Mouse (Mus musculus): ENCODE data around the gene Lamtor4. TPM values are rescaled to one million over a fixed set of nuclear protein-coding genes. Genes with fewer than 3 reads are reported as not detected.

The Lamtor4 gene
- polyA plus RNA-seq, 1 experiment from 2014 or later = 91.0 TPM

DNA sequence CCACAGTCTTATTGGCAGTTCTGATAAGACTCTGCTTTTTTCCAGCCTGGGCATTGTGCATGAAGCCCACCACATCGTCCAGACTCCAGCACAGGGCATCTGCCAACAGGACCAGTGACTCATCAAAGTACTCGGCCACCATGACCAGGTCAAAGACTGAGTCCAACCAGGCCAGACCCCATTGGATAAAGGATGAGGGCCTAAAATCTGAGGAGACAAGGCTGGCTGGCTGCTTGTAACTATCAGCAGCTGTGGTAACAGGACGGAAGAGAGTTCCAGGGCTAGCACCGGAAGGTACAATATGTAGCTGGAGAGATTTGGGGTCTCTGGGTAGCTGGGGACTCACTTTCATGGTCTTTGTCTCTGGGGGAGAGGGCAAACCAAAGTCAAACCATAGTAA, 10.4 kb downstream of the Lamtor4 start:
- H3K27ac ChIP-seq (replicated peaks) = no peak overlapping the region
- H3K9me3 ChIP-seq (ENCODE audit: control insufficient read depth, low read length) = no peaks in the 10 kb centered on the region
- 97% methylated on average over 4 of the region's 4 CpGs for WGBS
- H3K36me3 ChIP-seq (ENCODE audit: control insufficient read depth, insufficient read depth, low read length) = no peaks in the 10 kb centered on the region; the same call in 1 of the 2 replicates
- 0 out of 2 replicates have a peak, but pooled peaks cover 2% of the 10 kb centered on the region for H3K4me1 ChIP-seq (replicated peaks; ENCODE audit: control insufficient read depth, insufficient read depth)
- no peak overlapping the region for H3K9ac ChIP-seq (ENCODE audit: low read length)
- no peak for DNase-seq (ENCODE audit: low spot score)
- TF ChIP-seq EP300 (optimal IDR thresholded peaks at IDR 0.05) (no peak), CTCF (IDR thresholded peaks at IDR 0.05; ENCODE audit: low read depth) (no peak)
- ATAC-seq (ENCODE audit: low FRiP score, low TSS enrichment) = no peak
- H3K4me2 ChIP-seq (replicated peaks; ENCODE audit: low read depth) = no peak overlapping the region
- no peak overlapping the region for H3K4me3 ChIP-seq (ENCODE audit: low read depth, low read length)
- H3K27me3 ChIP-seq (ENCODE audit: control insufficient read depth, insufficient read depth, low read length) = no peaks in the 10 kb centered on the region

DNA sequence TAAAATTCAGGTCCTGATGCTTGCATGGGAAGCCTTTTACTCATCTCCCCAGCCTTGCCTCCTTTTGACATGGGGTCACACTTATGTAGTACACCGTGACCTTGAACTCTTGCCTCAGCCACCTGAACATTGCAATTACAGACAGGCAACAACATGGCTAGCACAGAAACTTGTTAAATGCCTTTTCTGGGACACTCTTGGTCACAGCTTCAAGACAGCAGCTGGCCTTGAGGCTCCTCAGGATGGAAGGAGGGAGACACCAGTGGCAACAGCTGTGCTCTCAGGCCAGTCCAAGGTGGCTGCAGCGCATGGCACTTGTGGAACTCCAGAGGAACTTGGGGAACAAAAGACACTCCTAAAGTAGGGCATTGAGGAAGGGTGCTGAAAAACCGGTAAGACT, 11.8 kb downstream of the Lamtor4 start:
- no peak overlapping the region for H3K4me3 ChIP-seq (ENCODE audit: low read depth, low read length)
- WGBS = 86% methylated on average over 3 of the region's 3 CpGs
- H3K27me3 ChIP-seq (ENCODE audit: control insufficient read depth, insufficient read depth, low read length) = no peaks in the 10 kb centered on the region
- no peaks in the 10 kb centered on the region for H3K9me3 ChIP-seq (ENCODE audit: control insufficient read depth, low read length)
- 0 out of 2 replicates have a peak, but pooled peaks cover 5% of the 10 kb centered on the region for H3K4me1 ChIP-seq (replicated peaks; ENCODE audit: control insufficient read depth, insufficient read depth)
- no peaks in the 10 kb centered on the region; the same call in 1 of the 2 replicates for H3K36me3 ChIP-seq (ENCODE audit: control insufficient read depth, insufficient read depth, low read length)
- TF ChIP-seq CTCF (IDR thresholded peaks at IDR 0.05; ENCODE audit: low read depth) = no peak
- no peak for TF ChIP-seq EP300 (optimal IDR thresholded peaks at IDR 0.05)
- no peak overlapping the region for H3K9ac ChIP-seq (ENCODE audit: low read length)
- H3K4me2 ChIP-seq (replicated peaks; ENCODE audit: low read depth) = no peak overlapping the region
- no peak for DNase-seq (ENCODE audit: low spot score)
- no peak overlapping the region for H3K27ac ChIP-seq (replicated peaks)
- ATAC-seq (ENCODE audit: low FRiP score, low TSS enrichment) = no peak

DNA sequence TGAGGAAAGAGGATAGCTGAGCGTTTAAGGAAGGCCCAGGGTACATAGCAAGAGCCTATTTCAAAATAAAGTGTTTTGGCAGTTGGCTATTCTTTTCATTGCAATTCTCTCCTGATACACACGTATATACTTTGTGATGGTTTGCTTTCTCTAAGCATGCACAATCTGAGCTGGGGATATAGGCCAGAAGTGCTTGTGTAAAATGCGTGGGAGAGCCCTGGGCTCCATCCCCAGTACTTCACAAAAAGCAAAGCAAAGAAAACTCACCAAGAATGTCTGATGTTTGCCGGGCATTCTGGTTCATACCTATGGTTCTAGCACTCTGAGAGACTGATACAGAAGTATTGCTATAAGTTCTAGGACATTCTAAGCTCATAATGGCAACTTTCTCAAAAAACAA, 13.7 kb downstream of the Lamtor4 start:
- no peak for TF ChIP-seq CTCF (IDR thresholded peaks at IDR 0.05; ENCODE audit: low read depth)
- no peak for TF ChIP-seq EP300 (optimal IDR thresholded peaks at IDR 0.05)
- WGBS = 65% methylated on average over 4 of the region's 4 CpGs
- Histone ChIP-seq H3K4me1 (replicated peaks; ENCODE audit: control insufficient read depth, insufficient read depth) (peaks cover 5% of the 10 kb centered on the region; the same call in 1 of the 2 replicates), H3K27me3 (ENCODE audit: control insufficient read depth, insufficient read depth, low read length) (no peaks in the 10 kb centered on the region), H3K36me3 (ENCODE audit: control insufficient read depth, insufficient read depth, low read length) (no peaks in the 10 kb centered on the region; the same call in 1 of the 2 replicates), H3K9ac (ENCODE audit: low read length) (no peak overlapping the region), H3K9me3 (ENCODE audit: control insufficient read depth, low read length) (no peaks in the 10 kb centered on the region), H3K27ac (replicated peaks) (no peak overlapping the region), H3K4me3 (ENCODE audit: low read depth, low read length) (no peak overlapping the region), H3K4me2 (replicated peaks; ENCODE audit: low read depth) (no peak overlapping the region)
- DNase-seq (ENCODE audit: low spot score) (no peak), ATAC-seq (ENCODE audit: low FRiP score, low TSS enrichment) (no peak)

DNA sequence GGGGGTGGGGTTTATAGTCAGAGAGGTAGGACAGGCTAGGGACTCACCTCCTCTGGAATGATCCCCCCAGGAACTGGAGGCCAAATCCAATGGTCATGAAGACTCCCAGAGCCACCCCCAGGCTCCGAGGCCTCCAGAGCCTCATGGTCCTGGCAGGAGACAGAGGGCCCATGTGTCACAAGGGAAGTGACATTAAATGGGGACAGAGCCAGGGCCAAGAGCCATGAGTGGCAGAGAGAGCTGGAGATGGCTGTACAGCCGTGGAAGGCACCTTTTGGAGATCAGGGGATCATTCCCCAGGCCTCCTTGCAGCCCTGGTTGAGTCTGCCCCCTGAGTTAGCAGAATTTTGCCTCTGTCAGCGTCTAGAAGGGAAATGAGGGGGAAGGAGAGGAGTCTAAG, 15.9 kb downstream of the Lamtor4 start:
- Histone ChIP-seq H3K9me3 (ENCODE audit: control insufficient read depth, low read length) (no peaks in the 10 kb centered on the region), H3K4me2 (replicated peaks; ENCODE audit: low read depth) (no peak overlapping the region), H3K4me3 (ENCODE audit: low read depth, low read length) (no peak overlapping the region), H3K27ac (replicated peaks) (no peak overlapping the region), H3K9ac (ENCODE audit: low read length) (no peak overlapping the region), H3K36me3 (ENCODE audit: control insufficient read depth, insufficient read depth, low read length) (no peaks in the 10 kb centered on the region), H3K27me3 (ENCODE audit: control insufficient read depth, insufficient read depth, low read length) (no peaks in the 10 kb centered on the region), H3K4me1 (replicated peaks; ENCODE audit: control insufficient read depth, insufficient read depth) (peaks cover 3% of the 10 kb centered on the region; the same call in 1 of the 2 replicates)
- TF ChIP-seq CTCF (IDR thresholded peaks at IDR 0.05; ENCODE audit: low read depth) (no peak), EP300 (optimal IDR thresholded peaks at IDR 0.05) (no peak)
- ATAC-seq (ENCODE audit: low FRiP score, low TSS enrichment) (no peak), DNase-seq (ENCODE audit: low spot score) (no peak)
- 59% methylated on average over 3 of the region's 3 CpGs for WGBS

DNA sequence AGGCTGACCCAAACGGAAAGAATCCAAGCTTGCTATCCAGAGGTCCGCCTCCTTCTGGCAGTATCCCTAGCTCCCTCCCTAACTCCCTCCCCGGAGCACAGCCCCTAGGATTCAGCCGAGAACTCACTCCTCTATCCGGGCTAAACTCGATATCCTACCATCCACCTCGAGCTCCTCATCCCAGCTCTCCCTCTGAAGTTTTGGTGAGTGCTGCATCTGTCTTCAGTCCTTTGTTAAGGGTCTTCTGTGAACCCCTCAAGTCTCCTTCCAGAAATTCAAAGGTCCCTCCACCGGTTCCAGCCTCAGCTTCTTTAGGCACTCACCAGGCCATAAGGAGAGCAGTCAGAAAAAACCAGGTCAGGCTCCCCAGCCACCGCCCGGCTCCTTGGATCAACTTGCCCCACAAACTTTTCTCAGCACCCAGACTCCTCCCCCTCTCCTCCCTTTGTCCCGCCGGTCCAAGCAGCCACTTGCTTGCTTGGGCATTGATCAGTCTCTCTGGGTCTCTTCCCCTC, 17.2 kb downstream of the Lamtor4 start, which contains the start of gene Gal3st4:
Gene Gal3st4 (minus strand): TSS at position 432 of the 515 bp plus-strand sequence.
- Histone ChIP-seq H3K27me3 (ENCODE audit: control insufficient read depth, insufficient read depth, low read length) (no peaks in the 10 kb centered on the region), H3K27ac (replicated peaks) (peak within 1 kb of the TSS; percentile 64; the same call in 1 of the 2 replicates), H3K4me1 (replicated peaks; ENCODE audit: control insufficient read depth, insufficient read depth) (peaks cover 3% of the 10 kb centered on the region; the same call in 1 of the 2 replicates), H3K4me3 (ENCODE audit: low read depth, low read length) (peak within 1 kb of the TSS; percentile 10; the same call in 1 of the 2 replicates), H3K9ac (ENCODE audit: low read length) (0 out of 2 replicates have a peak within 1 kb of the TSS, but pooled peaks have one; percentile 39), H3K4me2 (replicated peaks; ENCODE audit: low read depth) (peak within 1 kb of the TSS; percentile 41), H3K9me3 (ENCODE audit: control insufficient read depth, low read length) (no peaks in the 10 kb centered on the region), H3K36me3 (ENCODE audit: control insufficient read depth, insufficient read depth, low read length) (no peaks in the 10 kb centered on the region)
- 2% methylated on average over 12 of the region's 12 CpGs for WGBS
- peak; percentile 66; the same call in 1 of the 2 replicates for ATAC-seq (ENCODE audit: low FRiP score, low TSS enrichment)
- DNase-seq (ENCODE audit: low spot score) = peak; percentile 43
- TF ChIP-seq CTCF (IDR thresholded peaks at IDR 0.05; ENCODE audit: low read depth) (peak; percentile 37; the same call in 1 of the 2 replicates), EP300 (optimal IDR thresholded peaks at IDR 0.05) (no peak)

DNA sequence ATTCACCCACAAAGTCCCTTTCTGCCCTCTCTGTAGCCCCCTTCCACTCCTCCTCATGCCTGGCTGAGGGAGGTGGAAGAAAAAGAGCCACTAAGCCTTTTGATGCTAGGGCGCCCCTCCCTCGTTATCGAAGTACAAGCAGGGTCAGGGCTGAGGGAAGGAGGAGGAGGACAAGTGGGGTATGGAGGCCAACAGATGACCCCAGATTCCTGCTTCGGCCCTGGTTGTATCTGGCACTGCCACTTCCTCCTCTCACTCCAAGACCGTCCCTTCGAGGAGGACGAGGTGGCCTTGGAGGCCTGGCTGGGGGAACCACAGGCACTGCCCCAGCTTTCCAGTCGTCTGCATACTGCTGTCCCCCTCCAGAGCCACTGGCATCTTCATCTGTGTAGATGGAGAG, 18.9 kb downstream of the Lamtor4 start:
- Histone ChIP-seq H3K9me3 (ENCODE audit: control insufficient read depth, low read length) (no peaks in the 10 kb centered on the region), H3K36me3 (ENCODE audit: control insufficient read depth, insufficient read depth, low read length) (no peaks in the 10 kb centered on the region), H3K9ac (ENCODE audit: low read length) (no peak overlapping the region), H3K27ac (replicated peaks) (no peak overlapping the region), H3K4me2 (replicated peaks; ENCODE audit: low read depth) (no peak overlapping the region), H3K4me1 (replicated peaks; ENCODE audit: control insufficient read depth, insufficient read depth) (peaks cover 3% of the 10 kb centered on the region; the same call in 1 of the 2 replicates), H3K27me3 (ENCODE audit: control insufficient read depth, insufficient read depth, low read length) (no peaks in the 10 kb centered on the region), H3K4me3 (ENCODE audit: low read depth, low read length) (no peak overlapping the region)
- 79% methylated on average over 8 of the region's 8 CpGs for WGBS
- DNase-seq (ENCODE audit: low spot score) (no peak), ATAC-seq (ENCODE audit: low FRiP score, low TSS enrichment) (no peak)
- no peak for TF ChIP-seq CTCF (IDR thresholded peaks at IDR 0.05; ENCODE audit: low read depth)
- no peak for TF ChIP-seq EP300 (optimal IDR thresholded peaks at IDR 0.05)

Data from stomach, postnatal 0 days (tissue).